In the genomic region with DNA sequence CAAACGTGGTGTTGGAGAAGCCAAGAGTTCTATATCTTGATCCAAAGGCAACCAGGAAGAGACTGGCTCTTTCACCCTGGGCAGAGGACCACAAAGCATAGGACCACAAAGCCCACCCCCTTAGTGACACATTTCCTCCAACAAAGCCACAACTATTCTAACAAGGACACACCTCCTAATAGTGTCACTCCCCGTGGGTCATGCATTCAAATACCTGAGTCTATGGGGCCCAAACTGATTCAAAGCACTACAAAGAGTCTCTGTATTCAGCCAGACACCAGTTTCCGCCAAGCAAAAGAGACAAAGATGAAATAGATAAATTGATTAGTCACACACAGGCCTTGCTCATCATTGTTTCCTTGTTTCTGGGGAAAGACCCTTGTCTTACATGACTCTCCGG, we compare ENCODE assay signal across 18 mouse cellular contexts.
DNase-seq lines count a peak whose midpoint lies in the region; ATAC-seq and TF ChIP-seq lines count a peak whose summit lies in the region.
"Had no signal": no experiment of that assay in that cellular context is flagged by ENCODE, and none has a peak within 500 bp of the region (broad histone marks: within the 10 kb centered on the region; RNA-seq: fewer than 3 reads in every experiment).

No protein-coding gene starts in this region.

- no peak for TF ChIP-seq CTCF in CH12.LX (conservative IDR thresholded peaks at IDR 0.05 in 1 of 2, IDR thresholded peaks at IDR 0.05 in 1 of 2; ENCODE audit: low read depth in 2 of 2, low read length in 2 of 2)
- TF ChIP-seq CTCF in hindbrain, postnatal 0 days (IDR thresholded peaks at IDR 0.05; ENCODE audit: low read depth) = no peak
- TF ChIP-seq CTCF in thymus, adult 2 months (IDR thresholded peaks at IDR 0.05; ENCODE audit: borderline replicate concordance, control insufficient read depth, extremely low read depth, insufficient read depth, low read length, poor library complexity) = no peak

- no peaks in the 10 kb centered on the region for H3K36me3 ChIP-seq in hindbrain, embryonic 11.5 days (ENCODE audit: control insufficient read depth, insufficient read depth, low read length)
- H3K36me3 ChIP-seq in hindbrain, embryonic 16.5 days (ENCODE audit: control insufficient read depth, insufficient read depth, low read length) = no peaks in the 10 kb centered on the region
- peaks cover 0 to 4% of the 10 kb centered on the region in 2 experiments for H3K36me3 ChIP-seq in CH12.LX (replicated peaks in 1 of 2; ENCODE audit: control insufficient read depth in 1 of 2, insufficient read depth in 1 of 2, low read length in 1 of 2)
- no peaks in the 10 kb centered on the region for H3K36me3 ChIP-seq in hindbrain, postnatal 0 days (ENCODE audit: insufficient read depth, low read length)
- H3K36me3 ChIP-seq in thymus, adult 2 months (ENCODE audit: control insufficient read depth, insufficient read depth, low read length) = no peaks in the 10 kb centered on the region
- H3K36me3 ChIP-seq: forebrain, embryonic 15.5 days; G1E; midbrain, embryonic 15.5 days had no signal

- ATAC-seq in hindbrain, embryonic 11.5 days (ENCODE audit: low FRiP score) = peak; percentile 69
- ATAC-seq in hindbrain, embryonic 16.5 days = no peak; the same call in 1 of the 2 replicates
- ATAC-seq in hindbrain, postnatal 0 days = 0 out of 2 replicates have a peak, but pooled peaks have one; percentile 43
- ATAC-seq: forebrain, embryonic 15.5 days; lung, postnatal 0 days; midbrain, embryonic 15.5 days had no signal

- peak; percentile 42 for TF ChIP-seq POLR2A in CH12.LX (IDR thresholded peaks at IDR 0.05; ENCODE audit: low read depth, low read length)
- no peak for TF ChIP-seq POLR2A in thymus, adult 2 months (IDR thresholded peaks at IDR 0.05; ENCODE audit: control insufficient read depth, extremely low read depth, insufficient read depth, low read length, poor library complexity)

- no peak; the same call in 1 of the 2 replicates for TF ChIP-seq RAD21 in CH12.LX (IDR thresholded peaks at IDR 0.05; ENCODE audit: low read depth, low read length)

- H3K79me2 ChIP-seq in CH12.LX (replicated peaks; ENCODE audit: control insufficient read depth, extremely low read depth, insufficient read depth, poor library complexity, severe bottlenecking) = no peaks in the 10 kb centered on the region

- dilution Hi-C loops in CH12.LX (cut with MboI; ENCODE audit: extremely low pct_ligation_motif_present, extremely low pct_unique_long_range_greater_than_20kb, low sequenced_read_pairs) = no loop called here

- H3K27me3 ChIP-seq in hindbrain, embryonic 11.5 days (ENCODE audit: control insufficient read depth, insufficient read depth, low read length) = peaks cover 3% of the 10 kb centered on the region; the same call in 1 of the 2 replicates
- H3K27me3 ChIP-seq in hindbrain, embryonic 16.5 days (replicated peaks; ENCODE audit: control insufficient read depth, insufficient read depth, low read length) = no peaks in the 10 kb centered on the region
- H3K27me3 ChIP-seq in CH12.LX (replicated peaks) = no peaks in the 10 kb centered on the region
- H3K27me3 ChIP-seq in hindbrain, postnatal 0 days (ENCODE audit: insufficient read depth, low read length) = no peaks in the 10 kb centered on the region
- no peaks in the 10 kb centered on the region for H3K27me3 ChIP-seq in thymus, adult 2 months (ENCODE audit: control insufficient read depth, insufficient read depth, low read length)
- H3K27me3 ChIP-seq: forebrain, embryonic 15.5 days; midbrain, embryonic 15.5 days had no signal

- in situ Hi-C loops in CH12.LX (cut with MboI; ENCODE audit: low pct_ligation_motif_present, low pct_unique_long_range_greater_than_20kb, low sequenced_read_pairs) = no loop called here

- no peak overlapping the region for H3K4me2 ChIP-seq in hindbrain, embryonic 11.5 days (replicated peaks; ENCODE audit: low read depth, low read length)
- no peak overlapping the region for H3K4me2 ChIP-seq in hindbrain, embryonic 16.5 days (ENCODE audit: low read length)
- peak overlapping the region; percentile 65; the same call in 1 of the 2 replicates for H3K4me2 ChIP-seq in CH12.LX (ENCODE audit: insufficient read depth, low read depth, poor library complexity, severe bottlenecking)
- no peak overlapping the region for H3K4me2 ChIP-seq in hindbrain, postnatal 0 days (ENCODE audit: low read depth, low read length)
- H3K4me2 ChIP-seq: forebrain, embryonic 15.5 days; heart, embryonic 11.5 days; midbrain, embryonic 15.5 days had no signal

- WGBS in hindbrain, embryonic 11.5 days = 29% methylated on average over 4 of the region's 4 CpGs
- 17% methylated on average over 4 of the region's 4 CpGs for WGBS in hindbrain, embryonic 16.5 days
- WGBS in hindbrain, postnatal 0 days = 15% methylated on average over 4 of the region's 4 CpGs
- 49% methylated on average over 4 of the region's 4 CpGs for WGBS in thymus, adult 2 months

- H3K4me1 ChIP-seq in hindbrain, embryonic 11.5 days (replicated peaks; ENCODE audit: control insufficient read depth, insufficient read depth, low read length) = no peaks in the 10 kb centered on the region
- no peaks in the 10 kb centered on the region for H3K4me1 ChIP-seq in hindbrain, embryonic 16.5 days (ENCODE audit: control insufficient read depth, insufficient read depth, low read depth, low read length)
- H3K4me1 ChIP-seq in CH12.LX (ENCODE audit: control insufficient read depth in 1 of 2, insufficient read depth in 2 of 2) = peaks cover 42 to 63% of the 10 kb centered on the region in 2 experiments
- no peaks in the 10 kb centered on the region for H3K4me1 ChIP-seq in hindbrain, postnatal 0 days (ENCODE audit: insufficient read depth, low read length)
- H3K4me1 ChIP-seq in thymus, adult 2 months (replicated peaks; ENCODE audit: control insufficient read depth, insufficient read depth, low read length) = peaks cover 10% of the 10 kb centered on the region
- H3K4me1 ChIP-seq: forebrain, embryonic 15.5 days; midbrain, embryonic 15.5 days had no signal

- no peak overlapping the region for H3K9ac ChIP-seq in hindbrain, embryonic 11.5 days (ENCODE audit: low read depth, low read length)
- no peak overlapping the region for H3K9ac ChIP-seq in hindbrain, embryonic 16.5 days (ENCODE audit: low read depth, low read length)
- peak overlapping the region; percentile 67 for H3K9ac ChIP-seq in CH12.LX (ENCODE audit: insufficient read depth, low read depth)
- no peak overlapping the region for H3K9ac ChIP-seq in hindbrain, postnatal 0 days (replicated peaks; ENCODE audit: low read length)
- H3K9ac ChIP-seq: forebrain, embryonic 15.5 days; midbrain, embryonic 15.5 days had no signal

- no peak overlapping the region for H3K27ac ChIP-seq in hindbrain, embryonic 11.5 days (ENCODE audit: low read depth, low read length)
- H3K27ac ChIP-seq in hindbrain, embryonic 16.5 days (ENCODE audit: low read depth, low read length) = no peak overlapping the region
- H3K27ac ChIP-seq in CH12.LX (ENCODE audit: insufficient read depth, low read depth) = peak overlapping the region; percentile 90
- H3K27ac ChIP-seq in hindbrain, postnatal 0 days = no peak overlapping the region
- no peak overlapping the region for H3K27ac ChIP-seq in thymus, adult 2 months (ENCODE audit: control insufficient read depth, insufficient read depth, low read length)
- H3K27ac ChIP-seq: forebrain, embryonic 15.5 days; midbrain, embryonic 15.5 days had no signal

- TF ChIP-seq EP300 in CH12.LX (IDR thresholded peaks at IDR 0.05; ENCODE audit: low read length) = no peak

- no peak overlapping the region for H3K4me3 ChIP-seq in hindbrain, embryonic 11.5 days (ENCODE audit: low read depth, low read length)
- H3K4me3 ChIP-seq in hindbrain, embryonic 16.5 days (ENCODE audit: low read length) = no peak overlapping the region
- peak overlapping the region in 2 of 3 experiments; percentile 28 to 45 for H3K4me3 ChIP-seq in CH12.LX (replicated peaks in 1 of 3; ENCODE audit: low read depth in 2 of 3, low read length in 2 of 3, poor library complexity in 1 of 3)
- H3K4me3 ChIP-seq in hindbrain, postnatal 0 days (ENCODE audit: low read length) = no peak overlapping the region
- H3K4me3 ChIP-seq in thymus, adult 2 months (ENCODE audit: control insufficient read depth, insufficient read depth, low read length) = no peak overlapping the region
- H3K4me3 ChIP-seq: forebrain, embryonic 15.5 days; midbrain, embryonic 15.5 days had no signal

- no peaks in the 10 kb centered on the region for H3K9me3 ChIP-seq in hindbrain, embryonic 11.5 days (ENCODE audit: control insufficient read depth, low read length)
- no peaks in the 10 kb centered on the region for H3K9me3 ChIP-seq in hindbrain, embryonic 16.5 days (ENCODE audit: control insufficient read depth, low read length)
- H3K9me3 ChIP-seq in CH12.LX (replicated peaks; ENCODE audit: low read length) = no peaks in the 10 kb centered on the region
- no peaks in the 10 kb centered on the region for H3K9me3 ChIP-seq in hindbrain, postnatal 0 days (ENCODE audit: low read length)
- H3K9me3 ChIP-seq: forebrain, embryonic 15.5 days; G1E; midbrain, embryonic 15.5 days had no signal

- peak; percentile 34 for DNase-seq in hindbrain, embryonic 11.5 days (ENCODE audit: low spot score)
- peak; percentile 89 for DNase-seq in CH12.LX (ENCODE audit: extremely low read depth)
- DNase-seq in hindbrain, postnatal 0 days (ENCODE audit: low spot score) = no peak
- DNase-seq in thymus, adult 2 months = no peak
- no peak for DNase-seq in right cerebral cortex, postnatal 36 days (ENCODE audit: low spot score in 2 of 2)
- DNase-seq in retina, postnatal 1 day = no peak
- DNase-seq: cerebellum, adult 2 months; heart, postnatal 10 days; kidney, adult 9 months; kidney, postnatal 36 days; liver; thymus, postnatal 4 days had no signal

TF ChIP-seq in CH12.LX, 34 proteins besides CTCF, POLR2A, EP300 and RAD21 (continues in another document):
- peak; percentile 77; the same call in 1 of the 2 replicates for TF ChIP-seq MEF2A (IDR thresholded peaks at IDR 0.05; ENCODE audit: borderline replicate concordance, low read depth, low read length)
- TF ChIP-seq SIN3A (IDR thresholded peaks at IDR 0.05; ENCODE audit: low read length) = no peak; the same call in 1 of the 2 replicates
- TF ChIP-seq ETS1 (conservative IDR thresholded peaks at IDR 0.05; ENCODE audit: low read depth, low read length) = peak; percentile 83
- TF ChIP-seq IRF4 (IDR thresholded peaks at IDR 0.05; ENCODE audit: low read depth, low read length) = peak; percentile 65; the same call in 1 of the 2 replicates
- no peak for TF ChIP-seq SMC3 (IDR thresholded peaks at IDR 0.05; ENCODE audit: low read depth, low read length)
- TF ChIP-seq BHLHE40 (IDR thresholded peaks at IDR 0.05; ENCODE audit: low read depth, low read length) = peak; percentile 66
- TF ChIP-seq CHD1 (IDR thresholded peaks at IDR 0.05; ENCODE audit: low read depth, low read length) = no peak
- TF ChIP-seq MXI1 (IDR thresholded peaks at IDR 0.05; ENCODE audit: low read depth, low read length) = 0 out of 2 replicates have a peak, but pooled peaks have one; percentile 5
- TF ChIP-seq GABPA (IDR thresholded peaks at IDR 0.05; ENCODE audit: insufficient replicate concordance, low read depth, low read length) = no peak
- 0 out of 2 replicates have a peak, but pooled peaks have one; percentile 43 for TF ChIP-seq NELFE (IDR thresholded peaks at IDR 0.05; ENCODE audit: low read depth, low read length)
- TF ChIP-seq TBP (conservative IDR thresholded peaks at IDR 0.05; ENCODE audit: low read depth, low read length) = peak; percentile 79
- TF ChIP-seq ELF1 (IDR thresholded peaks at IDR 0.05; ENCODE audit: low read depth, low read length) = peak; percentile 71

Comparison
In these comparisons a context has a peak if more than half of its experiments do, and no peak if none do; other contexts are left out.
1. DNase-seq: peak in hindbrain, embryonic 11.5 days (single experiment) and CH12.LX (single experiment); none in hindbrain, postnatal 0 days (single experiment), thymus, adult 2 months (single experiment), right cerebral cortex, postnatal 36 days (0 of 2) and retina, postnatal 1 day (single experiment).
2. H3K4me3 ChIP-seq: peak in CH12.LX (2 of 3); none in hindbrain, embryonic 11.5 days (single experiment), hindbrain, embryonic 16.5 days (single experiment), hindbrain, postnatal 0 days (single experiment) and thymus, adult 2 months (single experiment).